Mouse (Mus musculus) liver, embryonic 12.5 days (tissue): ENCODE data around the gene Runx1. TPM values are rescaled to one million over a fixed set of nuclear protein-coding genes. Genes with fewer than 3 reads are reported as not detected.

Experiments used
- ATAC-seq: fragments of 200-750 bp; cut with Nextera tagmentation; 2 replicates; pipeline ENCODE4 v1.8.0; 2017; ENCODE audit warnings: moderate number of reproducible peaks, mild to moderate bottlenecking, moderate library complexity
- H3K27ac ChIP-seq: fragments of 300-500 bp; sonication (generic); 2 replicates; pipeline ENCODE4 v1.5.1; 2016; ENCODE audit warnings: mild to moderate bottlenecking
- H3K27me3 ChIP-seq: fragments of 300-500 bp; sonication (generic); replicated peaks from 2 replicates; pipeline ENCODE4 v1.6.1; 2016; ENCODE audit warnings: mild to moderate bottlenecking, moderate library complexity
- H3K36me3 ChIP-seq: fragments of 300-500 bp; sonication (generic); 2 replicates; pipeline ENCODE4 v1.6.1; 2016; ENCODE audit warnings: mild to moderate bottlenecking, moderate library complexity
- H3K4me1 ChIP-seq: fragments of 300-500 bp; sonication (generic); 2 replicates; pipeline ENCODE4 v1.6.1; 2016
- H3K4me2 ChIP-seq: fragments of 300-500 bp; sonication (generic); 2 replicates; pipeline ENCODE4 v1.6.1; 2016; ENCODE audit warnings: mild to moderate bottlenecking, moderate library complexity
- H3K4me3 ChIP-seq: fragments of 300-500 bp; sonication (generic); 2 replicates; pipeline ENCODE4 v1.5.1; 2016; ENCODE audit warnings: mild to moderate bottlenecking, moderate library complexity
- H3K9ac ChIP-seq: fragments of 300-500 bp; sonication (generic); 2 replicates; pipeline ENCODE4 v1.6.1; 2016; ENCODE audit warnings: mild to moderate bottlenecking, moderate library complexity
- H3K9me3 ChIP-seq: fragments of 300-500 bp; sonication (generic); replicated peaks from 2 replicates; pipeline ENCODE4 v1.6.1; 2016; ENCODE audit warnings: mild to moderate bottlenecking, moderate library complexity
- WGBS: fragments of 180-500 bp; shearing (Covaris S2); methylation state at CpG from one replicate; pipeline ENCODE4 v1.1.7; 2016; ENCODE audit not compliant: insufficient replicate concordance; 5-methylcytosine and 5-hydroxymethylcytosine counted together
- polyA plus RNA-seq: library from polyadenylated mRNA; unstranded; fragments of >200 nt; fragmentation: Nextera tagmentation; extraction: Ambion mirVana; gene quantifications from 2 replicates; pipeline ENCODE4 v1.2.1, GENCODE M21; 2016

The Runx1 gene
- polyA plus RNA-seq, 1 experiment from 2014 or later: 11.7 TPM

DNA sequence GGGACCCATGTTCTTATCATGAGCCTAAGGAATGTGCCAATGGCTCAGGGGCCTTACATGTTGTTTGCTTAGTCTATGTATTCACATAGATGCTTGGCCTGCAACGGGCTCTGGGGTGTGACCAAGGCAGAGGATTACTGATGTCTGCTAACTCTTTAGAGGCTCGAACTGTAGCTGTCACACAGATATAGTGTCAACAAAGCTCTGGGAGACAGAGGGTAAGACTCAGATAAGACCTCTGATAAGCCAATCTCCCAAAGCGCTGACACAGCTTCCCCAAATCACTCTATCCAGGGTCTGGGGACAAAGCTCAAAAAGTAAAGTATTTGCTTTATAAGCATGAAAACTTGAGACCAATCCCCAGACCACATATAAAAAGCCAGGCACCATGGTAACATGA is 13.5 kb downstream of the Runx1 start:
- Histone ChIP-seq H3K4me3 (no peak overlapping the region), H3K4me1 (peaks cover 96% of the 10 kb centered on the region), H3K27ac (peak overlapping the region; percentile 18; the same call in 1 of the 2 replicates), H3K9ac (no peak overlapping the region), H3K4me2 (no peak overlapping the region; the same call in 1 of the 2 replicates), H3K36me3 (peaks cover 25% of the 10 kb centered on the region), H3K9me3 (no peaks in the 10 kb centered on the region), H3K27me3 (no peaks in the 10 kb centered on the region)
- WGBS: 12% methylated on average over 3 of the region's 3 CpGs
- ATAC-seq: peak; percentile 77

DNA sequence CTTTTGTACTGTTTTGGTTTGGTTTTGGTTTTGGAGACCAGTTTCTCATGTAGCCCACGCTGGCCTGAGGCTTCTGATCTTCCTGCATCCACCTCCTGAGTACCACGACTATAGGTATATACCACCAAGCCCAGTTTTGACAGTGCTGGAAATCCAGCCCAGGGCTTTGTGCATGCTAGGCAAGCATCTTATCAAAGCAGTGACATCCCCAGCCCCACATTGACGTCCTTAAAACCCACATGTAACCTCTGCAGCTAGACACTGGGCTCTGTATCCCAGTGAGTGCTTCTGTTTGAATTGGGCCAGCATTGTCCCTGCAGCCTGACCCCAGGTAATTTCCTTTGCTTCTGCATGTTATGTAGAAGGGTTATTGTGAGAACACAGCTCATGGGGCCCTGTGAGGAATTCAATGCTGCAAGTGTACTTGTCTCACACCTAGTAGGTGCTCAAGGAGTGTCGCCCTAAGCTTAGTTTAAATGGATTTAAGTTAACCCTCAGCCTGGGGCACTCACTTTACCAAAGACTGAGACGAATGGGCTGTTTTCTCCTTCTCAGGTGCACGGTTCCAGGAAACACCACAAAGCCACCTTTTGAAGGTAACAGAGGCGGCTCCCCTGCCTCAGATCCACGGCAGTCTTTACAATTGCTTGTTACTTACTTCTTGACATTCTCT is 15.2 kb downstream of the Runx1 start:
- Histone ChIP-seq H3K27ac (peak overlapping the region; percentile 51; the same call in 1 of the 2 replicates), H3K9me3 (no peaks in the 10 kb centered on the region), H3K27me3 (no peaks in the 10 kb centered on the region), H3K36me3 (peaks cover 14% of the 10 kb centered on the region), H3K4me1 (peaks cover 96% of the 10 kb centered on the region), H3K4me2 (no peak overlapping the region), H3K9ac (peak overlapping the region; percentile 25; the same call in 1 of the 2 replicates), H3K4me3 (no peak overlapping the region)
- ATAC-seq: no peak
- WGBS: 61% methylated on average over 8 of the region's 8 CpGs

DNA sequence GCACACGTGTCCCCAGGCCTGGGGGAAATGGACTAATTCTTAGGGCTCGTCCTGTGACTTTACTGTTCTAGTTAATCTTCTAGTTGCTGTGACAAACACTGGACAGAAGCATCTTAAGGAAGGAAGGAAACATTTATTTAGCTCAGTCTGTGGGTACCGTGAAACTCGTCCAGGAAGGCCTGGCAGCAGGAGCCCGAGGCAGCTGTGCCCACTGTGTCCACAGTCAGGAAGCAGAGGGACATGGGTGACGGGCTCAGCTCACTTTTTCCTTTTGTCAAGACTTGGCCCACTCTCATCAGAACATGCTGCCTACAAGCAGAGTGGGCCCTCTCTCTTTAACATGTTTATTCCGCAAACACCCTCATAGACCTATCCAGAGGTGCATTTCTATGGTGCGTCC is 18.2 kb downstream of the Runx1 start:
- WGBS: 74% methylated on average over 8 of the region's 8 CpGs
- no peaks in the 10 kb centered on the region for H3K9me3 ChIP-seq
- peaks cover 98% of the 10 kb centered on the region for H3K4me1 ChIP-seq
- H3K27me3 ChIP-seq: no peaks in the 10 kb centered on the region
- H3K4me2 ChIP-seq: no peak overlapping the region
- no peak overlapping the region for H3K27ac ChIP-seq
- no peak overlapping the region for H3K9ac ChIP-seq
- no peak for ATAC-seq
- peaks cover 20% of the 10 kb centered on the region for H3K36me3 ChIP-seq
- no peak overlapping the region for H3K4me3 ChIP-seq

DNA sequence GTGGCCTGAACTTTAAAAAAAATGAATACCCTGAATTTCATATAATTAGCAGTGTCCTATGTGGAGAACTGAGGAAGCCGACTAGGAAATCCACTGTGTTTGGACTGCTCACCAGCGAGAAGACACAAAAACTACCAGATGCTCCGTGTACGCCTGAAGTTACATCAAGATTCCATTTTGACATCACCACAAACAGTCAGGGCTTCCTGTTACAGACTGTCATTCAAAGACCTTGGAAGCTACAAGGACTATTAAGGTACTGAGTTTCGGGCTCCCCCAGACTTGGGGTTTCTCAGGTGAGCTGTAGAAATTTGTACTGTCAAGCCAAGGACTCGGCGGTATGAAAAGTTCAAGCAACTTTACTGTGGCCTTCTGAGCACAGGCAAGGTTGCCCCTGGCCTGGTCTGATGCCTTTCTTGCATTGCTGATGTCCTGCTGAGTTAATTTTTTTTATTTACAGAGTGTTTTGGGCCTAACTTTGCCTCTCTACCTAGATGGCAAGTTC is 22.8 kb downstream of the Runx1 start:
- 63% methylated on average over 7 of the region's 7 CpGs for WGBS
- H3K9ac ChIP-seq: no peak overlapping the region
- H3K27ac ChIP-seq: peak overlapping the region; percentile 86

DNA sequence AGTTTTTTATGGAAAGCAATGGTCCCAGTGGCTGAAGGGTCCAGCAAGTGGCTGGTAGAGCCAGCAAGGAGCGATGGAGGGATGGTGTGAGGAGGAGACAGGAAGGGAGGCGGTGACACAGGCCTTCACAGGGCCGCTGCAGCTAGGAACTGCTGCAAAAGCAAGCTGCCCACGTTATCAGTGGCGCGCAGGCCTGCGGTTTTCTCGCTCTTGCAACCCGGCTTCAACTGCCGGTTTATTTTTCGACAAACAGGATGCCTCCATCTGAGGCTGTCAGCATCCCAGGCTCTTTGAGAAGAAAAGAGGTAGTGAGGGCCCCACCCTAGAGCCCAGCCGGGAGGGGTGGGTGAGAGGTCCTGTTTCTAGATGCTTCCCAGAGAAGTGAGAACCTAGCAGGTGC is 24.4 kb downstream of the Runx1 start:
- Histone ChIP-seq H3K27ac (peak overlapping the region; percentile 86), H3K4me2 (peak overlapping the region; percentile 74), H3K4me1 (peaks cover 95% of the 10 kb centered on the region), H3K36me3 (peaks cover 12% of the 10 kb centered on the region; the same call in 1 of the 2 replicates), H3K9ac (peak overlapping the region; percentile 61), H3K4me3 (peak overlapping the region; percentile 43), H3K9me3 (no peaks in the 10 kb centered on the region), H3K27me3 (no peaks in the 10 kb centered on the region)
- ATAC-seq: peak; percentile 95
- 16% methylated on average over 12 of the region's 12 CpGs for WGBS

More for the DNA sequence above, 22.8 kb downstream of the Runx1 start:
- no peak for ATAC-seq
- peaks cover 12% of the 10 kb centered on the region; the same call in 1 of the 2 replicates for H3K36me3 ChIP-seq
- no peak overlapping the region for H3K4me3 ChIP-seq
- peaks cover 96% of the 10 kb centered on the region for H3K4me1 ChIP-seq
- H3K27me3 ChIP-seq: no peaks in the 10 kb centered on the region
- no peaks in the 10 kb centered on the region for H3K9me3 ChIP-seq
- H3K4me2 ChIP-seq: no peak overlapping the region

DNA sequence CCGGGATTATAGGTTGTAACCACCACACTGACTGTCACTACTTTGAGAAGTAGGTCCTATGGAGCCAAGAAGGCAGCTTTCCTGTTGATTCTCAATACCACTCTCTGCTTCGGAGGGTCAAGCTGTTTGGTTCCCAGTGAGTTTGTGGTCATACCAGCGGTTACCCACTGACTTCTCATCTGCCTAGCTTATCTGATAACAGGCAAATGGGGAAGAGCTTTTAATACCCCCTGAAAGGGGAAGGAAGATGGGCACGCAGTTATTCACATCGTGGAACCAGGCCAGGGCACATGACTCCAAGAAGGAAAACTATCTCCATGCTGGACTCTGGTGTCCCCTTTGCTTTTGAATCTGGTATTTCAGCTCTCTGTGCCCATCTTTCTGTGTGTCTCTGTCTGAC is 25.1 kb downstream of the Runx1 start:
- Histone ChIP-seq H3K9me3 (no peaks in the 10 kb centered on the region), H3K4me2 (peak overlapping the region; percentile 74), H3K36me3 (peaks cover 12% of the 10 kb centered on the region; the same call in 1 of the 2 replicates), H3K27ac (peak overlapping the region; percentile 86), H3K4me3 (peak overlapping the region; percentile 43; the same call in 1 of the 2 replicates), H3K9ac (peak overlapping the region; percentile 61), H3K4me1 (peaks cover 95% of the 10 kb centered on the region), H3K27me3 (no peaks in the 10 kb centered on the region)
- 20% methylated on average over 5 of the region's 5 CpGs for WGBS
- no peak for ATAC-seq

DNA sequence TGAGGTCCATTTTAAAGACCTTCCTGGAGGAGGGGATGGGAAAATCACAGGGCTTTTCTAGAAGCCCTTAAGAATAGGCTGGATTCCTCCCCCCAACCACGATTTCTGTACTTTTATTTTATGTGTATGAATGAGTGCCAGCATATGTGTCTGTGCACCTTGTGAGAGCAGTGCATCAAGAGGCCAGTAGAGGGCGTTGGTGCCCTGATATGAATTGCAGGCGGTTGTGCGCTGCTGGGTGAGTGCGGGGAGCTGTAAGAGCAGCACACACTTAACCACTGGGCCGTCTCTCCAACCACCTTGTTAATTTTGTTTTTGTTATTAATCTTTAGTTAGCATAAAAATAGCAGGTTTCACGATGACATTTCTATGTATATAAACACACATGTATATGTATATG is 26.0 kb downstream of the Runx1 start:
- Histone ChIP-seq H3K9ac (no peak overlapping the region), H3K27ac (no peak overlapping the region), H3K4me2 (no peak overlapping the region), H3K4me3 (no peak overlapping the region), H3K4me1 (peaks cover 95% of the 10 kb centered on the region), H3K36me3 (peaks cover 12% of the 10 kb centered on the region; the same call in 1 of the 2 replicates), H3K27me3 (no peaks in the 10 kb centered on the region), H3K9me3 (no peaks in the 10 kb centered on the region)
- ATAC-seq: no peak
- WGBS: 87% methylated on average over 7 of the region's 7 CpGs

DNA sequence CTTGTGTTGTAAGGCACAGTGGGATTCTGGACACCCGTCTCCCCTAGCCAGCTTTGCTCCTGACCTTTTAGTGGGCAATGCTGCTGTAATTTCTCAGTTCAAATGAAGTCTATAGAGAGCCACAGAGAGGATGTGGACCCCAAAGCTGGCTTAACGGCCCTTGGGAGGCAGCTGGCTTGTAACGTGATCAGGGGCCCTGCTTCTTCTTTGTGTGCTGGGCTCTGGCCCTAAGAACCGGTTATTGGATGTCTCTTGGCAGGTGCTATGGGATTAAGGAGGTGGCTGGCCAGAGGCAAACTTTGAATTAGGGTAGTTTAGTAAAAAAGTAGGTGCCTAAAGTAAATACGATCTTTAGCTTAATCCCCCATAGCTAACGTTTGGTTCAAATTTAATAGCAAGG is 31.8 kb downstream of the Runx1 start:
- H3K4me2 ChIP-seq: peak overlapping the region; percentile 12; the same call in 1 of the 2 replicates
- no peak for ATAC-seq

DNA sequence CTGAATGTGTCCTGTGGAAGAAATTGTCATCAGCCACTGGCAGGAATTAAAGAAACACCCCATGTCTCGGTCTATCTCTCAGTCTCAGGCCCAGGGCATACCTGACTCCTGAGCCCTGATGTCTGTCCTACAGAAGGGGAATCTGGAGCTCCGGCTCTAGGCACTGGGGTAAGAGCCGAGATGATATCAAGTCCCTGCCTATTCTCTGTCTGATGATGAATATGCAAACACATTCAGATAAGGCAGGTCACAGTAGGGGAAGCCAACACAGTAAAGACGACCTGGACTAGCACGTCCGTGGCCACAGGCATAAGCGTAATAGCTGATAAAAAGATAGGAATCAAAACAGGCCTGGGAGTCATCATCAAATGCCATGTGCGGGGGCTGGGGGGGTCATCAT is 32.2 kb downstream of the Runx1 start:
- Histone ChIP-seq H3K27ac (peak overlapping the region; percentile 27; the same call in 1 of the 2 replicates), H3K36me3 (no peaks in the 10 kb centered on the region), H3K4me3 (no peak overlapping the region), H3K9me3 (no peaks in the 10 kb centered on the region), H3K4me2 (peak overlapping the region; percentile 12; the same call in 1 of the 2 replicates), H3K27me3 (no peaks in the 10 kb centered on the region), H3K9ac (no peak overlapping the region), H3K4me1 (peaks cover 77% of the 10 kb centered on the region)
- 23% methylated on average over 8 of the region's 8 CpGs for WGBS
- peak; percentile 30; the same call in 1 of the 2 replicates for ATAC-seq

More for the DNA sequence above, 31.8 kb downstream of the Runx1 start:
- no peaks in the 10 kb centered on the region for H3K36me3 ChIP-seq
- WGBS: 61% methylated on average over 6 of the region's 6 CpGs
- H3K9ac ChIP-seq: no peak overlapping the region
- no peak overlapping the region for H3K4me3 ChIP-seq
- peak overlapping the region; percentile 27 for H3K27ac ChIP-seq
- no peaks in the 10 kb centered on the region for H3K27me3 ChIP-seq
- no peaks in the 10 kb centered on the region for H3K9me3 ChIP-seq
- H3K4me1 ChIP-seq: peaks cover 81% of the 10 kb centered on the region

DNA sequence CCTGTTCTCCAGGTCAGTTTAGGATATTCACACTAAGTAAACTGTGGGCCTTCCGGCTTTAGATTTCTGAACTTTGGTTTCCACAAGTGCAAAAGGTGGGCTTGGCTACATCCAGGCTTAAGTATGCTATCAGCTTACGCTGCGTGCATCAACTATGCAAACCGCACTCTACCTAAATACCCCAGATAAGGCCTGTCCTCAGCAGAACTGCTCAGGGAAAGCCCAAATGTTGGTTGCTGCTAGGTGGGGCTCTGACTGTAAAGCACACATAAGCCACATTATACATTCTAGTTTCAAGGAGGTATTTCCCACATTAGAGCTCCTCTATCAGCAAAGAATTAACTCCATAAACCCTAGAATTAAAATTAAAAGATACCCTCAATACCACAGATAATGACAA is 33.0 kb downstream of the Runx1 start:
- peak; percentile 61; the same call in 1 of the 2 replicates for ATAC-seq
- H3K27ac ChIP-seq: no peak overlapping the region
- 30% methylated on average over 4 of the region's 4 CpGs for WGBS

DNA sequence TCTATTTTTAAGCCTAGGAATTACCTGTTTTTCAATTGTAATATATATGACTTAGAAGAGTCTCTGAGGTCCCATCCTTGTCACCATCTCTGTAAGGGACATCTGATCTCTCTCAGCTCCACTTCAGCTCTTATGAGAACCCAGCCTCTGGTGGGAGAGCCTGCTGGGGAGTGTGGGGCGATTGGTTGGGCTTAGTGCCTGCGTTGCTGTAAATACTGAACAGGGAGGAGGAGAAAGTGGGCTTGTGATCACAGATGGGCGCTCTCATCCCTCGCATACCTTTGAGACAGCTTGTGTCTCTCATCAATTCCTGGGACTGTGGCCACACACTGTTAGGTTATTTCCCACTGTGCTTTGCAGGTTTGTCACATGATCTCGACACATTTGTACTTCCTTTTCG is 35.3 kb downstream of the Runx1 start:
- ATAC-seq: no peak
- H3K4me1 ChIP-seq: peaks cover 78% of the 10 kb centered on the region
- H3K9ac ChIP-seq: no peak overlapping the region
- no peak overlapping the region for H3K27ac ChIP-seq
- no peaks in the 10 kb centered on the region for H3K9me3 ChIP-seq
- WGBS: 73% methylated on average over 6 of the region's 6 CpGs
- peaks cover 8% of the 10 kb centered on the region for H3K36me3 ChIP-seq
- no peak overlapping the region for H3K4me3 ChIP-seq
- no peaks in the 10 kb centered on the region for H3K27me3 ChIP-seq
- H3K4me2 ChIP-seq: no peak overlapping the region

More for the DNA sequence above, 33.0 kb downstream of the Runx1 start:
- Histone ChIP-seq H3K9ac (no peak overlapping the region), H3K4me3 (no peak overlapping the region), H3K9me3 (no peaks in the 10 kb centered on the region), H3K27me3 (no peaks in the 10 kb centered on the region), H3K4me2 (0 out of 2 replicates have a peak overlapping the region, but pooled peaks have one; percentile 12), H3K4me1 (peaks cover 74% of the 10 kb centered on the region), H3K36me3 (peaks cover 3% of the 10 kb centered on the region)

DNA sequence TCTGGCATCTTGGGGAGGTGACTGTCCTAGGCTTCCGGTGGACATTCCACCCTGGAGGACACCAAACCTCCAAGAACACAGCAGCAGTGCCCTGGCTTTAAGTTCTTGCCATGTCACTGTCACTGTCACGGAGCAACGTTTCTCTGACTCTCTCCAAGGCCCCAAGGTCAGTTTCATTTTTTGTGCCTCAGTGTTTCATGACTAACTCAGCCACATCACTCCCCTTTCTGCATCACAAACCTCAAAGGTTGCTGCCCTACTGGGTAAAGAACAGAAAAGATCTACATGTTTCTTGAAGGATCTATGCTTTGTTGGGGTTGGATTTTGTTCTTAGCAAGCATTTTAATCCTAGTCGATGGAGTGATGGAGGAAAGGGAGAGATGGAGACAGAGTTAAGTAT is 36.1 kb downstream of the Runx1 start:
- no peak for ATAC-seq
- H3K4me2 ChIP-seq: no peak overlapping the region
- H3K9ac ChIP-seq: no peak overlapping the region
- H3K27me3 ChIP-seq: no peaks in the 10 kb centered on the region
- no peak overlapping the region for H3K4me3 ChIP-seq
- 71% methylated on average over 4 of the region's 4 CpGs for WGBS
- H3K9me3 ChIP-seq: no peaks in the 10 kb centered on the region
- peaks cover 78% of the 10 kb centered on the region for H3K4me1 ChIP-seq
- peaks cover 8% of the 10 kb centered on the region for H3K36me3 ChIP-seq
- H3K27ac ChIP-seq: no peak overlapping the region
